Mouse (Mus musculus) adrenal gland, postnatal 14 days (tissue): ENCODE measurements around the gene Arfip2. TPM values are rescaled to one million over a fixed set of nuclear protein-coding genes. Genes with fewer than 3 reads are reported as not detected.

Experiments
- DNase-seq: peaks from one replicate; pipeline ENCODE4 v3.0.0; 2021; ENCODE audit warnings: mixed read lengths
- total RNA-seq: library from RNA; stranded (reverse); gene quantifications from 2 replicates; pipeline ENCODE4 v1.2.3, GENCODE M21; 2021

Gene Arfip2
- total RNA-seq, 1 experiment from 2014 or later: 58.4 TPM

DNA sequence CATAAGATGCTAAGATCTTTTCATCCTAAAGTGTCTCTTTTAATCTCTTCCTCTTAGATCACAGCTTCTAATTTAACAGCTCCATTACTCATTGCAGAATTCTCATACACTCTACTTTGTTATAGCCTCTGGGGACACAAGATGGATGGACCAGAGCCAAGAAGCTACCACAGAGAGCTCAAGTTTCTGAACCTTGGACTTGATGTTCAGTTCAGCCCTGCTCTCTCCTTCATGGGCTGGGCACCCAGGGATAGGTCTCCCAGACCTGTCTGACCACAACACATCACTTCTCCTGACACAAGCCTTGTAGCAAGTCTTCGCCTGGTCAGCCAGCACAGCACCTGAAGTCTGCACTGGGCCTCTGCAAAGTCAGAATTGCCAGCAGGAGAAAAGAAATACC, 25.8 kb downstream of the Arfip2 start:
- no peak for DNase-seq

- DNase-seq: no peak
These were observed 28.4 kb downstream of the Arfip2 start for GRCm38 (mm10) chr7:105611767-105612166.

- DNase-seq: no peak
These were observed 31.7 kb downstream of the Arfip2 start for GRCm38 (mm10) chr7:105608467-105608866.

GRCm38 (mm10) chr7:105602860-105603623, 37.2 kb downstream of the Arfip2 start:
- peak; percentile 86 for DNase-seq

DNA sequence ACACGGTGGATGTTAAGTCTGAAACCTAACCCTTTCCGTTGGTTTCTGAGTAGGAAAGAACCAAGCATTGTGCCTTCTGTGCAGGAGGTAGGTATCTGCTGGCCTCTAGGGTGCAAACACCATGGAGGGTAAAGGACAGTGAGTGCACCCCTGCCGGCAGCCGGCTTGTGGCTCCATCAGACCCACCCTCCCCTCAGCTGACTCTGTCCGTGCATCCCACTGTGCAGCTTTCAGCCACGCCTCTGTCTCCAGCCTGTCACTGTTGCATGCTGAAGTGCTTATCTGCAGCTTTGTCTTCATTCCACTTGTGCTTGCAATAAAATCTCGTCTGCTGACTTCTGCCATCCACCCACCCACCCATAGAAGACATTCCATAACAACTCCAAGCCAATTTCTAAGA, 50.1 kb downstream of the Arfip2 start:
- no peak for DNase-seq

GRCm38 (mm10) chr7:105588325-105588912, 51.8 kb downstream of the Arfip2 start:
- no peak for DNase-seq

Other genes starting within 250 kb of the Arfip2 start
- 23.5 and 26.0 TPM in 2 replicates for gene Fam160a2, start 240.4 kb downstream of the Arfip2 start, total RNA-seq
- not detected in 2 replicates for gene Cnga4, start 235.8 kb downstream of the Arfip2 start, total RNA-seq
- not detected in 2 replicates for gene Cckbr, start 214.7 kb downstream of the Arfip2 start, total RNA-seq
- 62.7 and 66.2 TPM in 2 replicates for gene Cavin3, start 158.1 kb downstream of the Arfip2 start, total RNA-seq
- 61.5 and 76.3 TPM in 2 replicates for gene Smpd1, start 86.1 kb downstream of the Arfip2 start, total RNA-seq
- gene Apbb1, start 58.8 kb downstream of the Arfip2 start, total RNA-seq: 14.1 and 19.4 TPM in 2 replicates
- 31.2 and 508 TPM in 2 replicates for gene Hpx, start 40.3 kb downstream of the Arfip2 start, total RNA-seq
- 32.5 and 47.2 TPM in 2 replicates for gene Trim3, start 6.8 kb downstream of the Arfip2 start, total RNA-seq
- gene Timm10b, start 360 bp downstream of the Arfip2 start, total RNA-seq: 130 and 136 TPM in 2 replicates
- gene Gm45799, start 136 bp upstream of the Arfip2 start, total RNA-seq: 7.3 and 11.9 TPM in 2 replicates
- 2.0 and 2.8 TPM in 2 replicates for gene Dnhd1, start 10.4 kb upstream of the Arfip2 start, total RNA-seq
- 133 and 145 TPM in 2 replicates for gene Ilk, start 96.2 kb upstream of the Arfip2 start, total RNA-seq
- gene Rrp8, start 97.0 kb upstream of the Arfip2 start, total RNA-seq: 16.2 and 19.3 TPM in 2 replicates
- gene Taf10, start 103.9 kb upstream of the Arfip2 start, total RNA-seq: 161 and 179 TPM in 2 replicates
- gene Tpp1, start 111.8 kb upstream of the Arfip2 start, total RNA-seq: 74.8 and 75.4 TPM in 2 replicates
- 11.7 and 14.6 TPM in 2 replicates for gene Dchs1, start 147.2 kb upstream of the Arfip2 start, total RNA-seq
- gene Mrpl17, start 170.7 kb upstream of the Arfip2 start, total RNA-seq: 198 and 209 TPM in 2 replicates